ENCODE assay signal across 8 mouse cellular contexts in genomic region chr14:122453996-122454738, GRCm38 (mm10). TPM values are rescaled to one million over a fixed set of nuclear protein-coding genes. Genes with fewer than 3 reads are reported as not detected.
DNase-seq lines count a peak whose midpoint lies in the region; ATAC-seq and TF ChIP-seq lines count a peak whose summit lies in the region.

No protein-coding gene starts in this region.

- H3K27me3 ChIP-seq in heart, embryonic 12.5 days (replicated peaks): peaks cover 74% of the 10 kb centered on the region
- H3K27me3 ChIP-seq in hindbrain, embryonic 12.5 days: peaks cover 55% of the 10 kb centered on the region
- H3K27me3 ChIP-seq in midbrain, embryonic 11.5 days (ENCODE audit: control insufficient read depth, insufficient read depth, low read length): peaks cover 41% of the 10 kb centered on the region
- peaks cover 12% of the 10 kb centered on the region for H3K27me3 ChIP-seq in thymus, adult 2 months (ENCODE audit: control insufficient read depth, insufficient read depth, low read length)

- 21% methylated on average over 12 of the region's 12 CpGs for WGBS in heart, embryonic 12.5 days
- WGBS in hindbrain, embryonic 12.5 days: 3% methylated on average over 12 of the region's 12 CpGs
- WGBS in midbrain, embryonic 11.5 days: 3% methylated on average over 12 of the region's 12 CpGs
- 42% methylated on average over 12 of the region's 12 CpGs for WGBS in thymus, adult 2 months

- no peak for TF ChIP-seq POLR2A in thymus, adult 2 months (IDR thresholded peaks at IDR 0.05; ENCODE audit: control insufficient read depth, extremely low read depth, insufficient read depth, low read length, poor library complexity)

- no peaks in the 10 kb centered on the region for H3K36me3 ChIP-seq in heart, embryonic 12.5 days
- no peaks in the 10 kb centered on the region for H3K36me3 ChIP-seq in hindbrain, embryonic 12.5 days
- no peaks in the 10 kb centered on the region for H3K36me3 ChIP-seq in midbrain, embryonic 11.5 days (ENCODE audit: control insufficient read depth, insufficient read depth, low read length)
- no peaks in the 10 kb centered on the region for H3K36me3 ChIP-seq in thymus, adult 2 months (ENCODE audit: control insufficient read depth, insufficient read depth, low read length)

- no peak overlapping the region for H3K27ac ChIP-seq in heart, embryonic 12.5 days (ENCODE audit: poor library complexity, severe bottlenecking)
- peak overlapping the region; percentile 86 for H3K27ac ChIP-seq in hindbrain, embryonic 12.5 days
- H3K27ac ChIP-seq in midbrain, embryonic 11.5 days (ENCODE audit: low read depth, low read length): peak overlapping the region; percentile 85
- H3K27ac ChIP-seq in thymus, adult 2 months (ENCODE audit: control insufficient read depth, insufficient read depth, low read length): no peak overlapping the region

- H3K9me3 ChIP-seq in heart, embryonic 12.5 days (replicated peaks): no peaks in the 10 kb centered on the region
- no peaks in the 10 kb centered on the region for H3K9me3 ChIP-seq in hindbrain, embryonic 12.5 days (replicated peaks)
- no peaks in the 10 kb centered on the region for H3K9me3 ChIP-seq in midbrain, embryonic 11.5 days (ENCODE audit: control insufficient read depth, low read length)

- TF ChIP-seq CTCF in thymus, adult 2 months (IDR thresholded peaks at IDR 0.05; ENCODE audit: borderline replicate concordance, control insufficient read depth, extremely low read depth, insufficient read depth, low read length, poor library complexity): no peak

- H3K4me2 ChIP-seq in heart, embryonic 12.5 days: peak overlapping the region; percentile 67
- peak overlapping the region; percentile 47 for H3K4me2 ChIP-seq in hindbrain, embryonic 12.5 days (replicated peaks)
- H3K4me2 ChIP-seq in midbrain, embryonic 11.5 days: peak overlapping the region; percentile 41

- peak overlapping the region; percentile 41 for H3K4me3 ChIP-seq in heart, embryonic 12.5 days
- H3K4me3 ChIP-seq in hindbrain, embryonic 12.5 days: peak overlapping the region; percentile 10; the same call in 1 of the 2 replicates
- peak overlapping the region; percentile 9; the same call in 1 of the 2 replicates for H3K4me3 ChIP-seq in midbrain, embryonic 11.5 days (ENCODE audit: low read depth, low read length)
- no peak overlapping the region for H3K4me3 ChIP-seq in thymus, adult 2 months (ENCODE audit: control insufficient read depth, insufficient read depth, low read length)

- no peak overlapping the region for H3K9ac ChIP-seq in heart, embryonic 12.5 days
- H3K9ac ChIP-seq in hindbrain, embryonic 12.5 days: no peak overlapping the region
- H3K9ac ChIP-seq in midbrain, embryonic 11.5 days (ENCODE audit: low read length): peak overlapping the region; percentile 24; the same call in 1 of the 2 replicates

- no peak for DNase-seq in heart, adult 11 months
- DNase-seq in cerebellum, postnatal 14 days: peak; percentile 58 to 66
- peak; percentile 92 for DNase-seq in midbrain, embryonic 11.5 days (ENCODE audit: low spot score, missing footprints)
- no peak for DNase-seq in thymus, adult 2 months
- DNase-seq in thymus, postnatal 10 days (ENCODE audit: low spot score in 2 of 2): no peak
- no peak for DNase-seq in thymus, adult 18-20 months

- no peak for ATAC-seq in heart, embryonic 12.5 days (ENCODE audit: insufficient number of reproducible peaks, low FRiP score)
- peak; percentile 42 for ATAC-seq in hindbrain, embryonic 12.5 days (ENCODE audit: low FRiP score)
- peak; percentile 50 for ATAC-seq in midbrain, embryonic 11.5 days (ENCODE audit: low FRiP score)

- peaks cover 22% of the 10 kb centered on the region for H3K4me1 ChIP-seq in heart, embryonic 12.5 days (replicated peaks)
- H3K4me1 ChIP-seq in hindbrain, embryonic 12.5 days: peaks cover 42% of the 10 kb centered on the region
- peaks cover 57% of the 10 kb centered on the region for H3K4me1 ChIP-seq in midbrain, embryonic 11.5 days (ENCODE audit: control insufficient read depth, insufficient read depth, low read length)
- no peaks in the 10 kb centered on the region; the same call in 1 of the 2 replicates for H3K4me1 ChIP-seq in thymus, adult 2 months (replicated peaks; ENCODE audit: control insufficient read depth, insufficient read depth, low read length)

RNA-seq across cellular contexts. Expression of gene Gm5089, which starts 3.3 kb away (rescaled TPM):
- not detected in 2 replicates for polyA plus RNA-seq in heart, embryonic 12.5 days (2016; fragmentation: Nextera tagmentation; extraction: Ambion mirVana)
- 2.8 and 4.0 TPM in 2 replicates for polyA plus RNA-seq in hindbrain, embryonic 12.5 days (2016; fragmentation: Nextera tagmentation; extraction: Ambion mirVana)
- 0.62 and 0.64 TPM in 2 replicates for polyA plus RNA-seq in midbrain, embryonic 11.5 days (2014; fragmentation: Nextera tagmentation; extraction: Ambion mirVana)
- not detected in 2 replicates for polyA plus RNA-seq in thymus, adult 2 months (2012; rRNA removed)

RNA-seq across cellular contexts. Expression of gene Zic5, which starts 11.3 kb away (rescaled TPM):
- 0.04 TPM in 1 of 2 replicates, not detected in the other for polyA plus RNA-seq in heart, embryonic 12.5 days (2016; fragmentation: Nextera tagmentation; extraction: Ambion mirVana)
- polyA plus RNA-seq in hindbrain, embryonic 12.5 days (2016; fragmentation: Nextera tagmentation; extraction: Ambion mirVana): 18.1 and 25.0 TPM in 2 replicates
- 14.6 and 15.8 TPM in 2 replicates for polyA plus RNA-seq in midbrain, embryonic 11.5 days (2014; fragmentation: Nextera tagmentation; extraction: Ambion mirVana)
- polyA plus RNA-seq in thymus, adult 2 months (2012; rRNA removed): not detected in 2 replicates

RNA-seq across cellular contexts. Expression of gene Zic2, which starts 21.1 kb away (rescaled TPM):
- polyA plus RNA-seq in heart, embryonic 12.5 days (2016; fragmentation: Nextera tagmentation; extraction: Ambion mirVana): not detected in 2 replicates
- polyA plus RNA-seq in hindbrain, embryonic 12.5 days (2016; fragmentation: Nextera tagmentation; extraction: Ambion mirVana): 18.3 TPM in 2 replicates
- polyA plus RNA-seq in midbrain, embryonic 11.5 days (2014; fragmentation: Nextera tagmentation; extraction: Ambion mirVana): 5.8 and 6.3 TPM in 2 replicates
- polyA plus RNA-seq in thymus, adult 2 months (2012; rRNA removed): not detected in 2 replicates

RNA-seq across cellular contexts. Expression of gene Gm10837, which starts 36.2 kb away (rescaled TPM):
- not detected in 2 replicates for polyA plus RNA-seq in heart, embryonic 12.5 days (2016; fragmentation: Nextera tagmentation; extraction: Ambion mirVana)
- 0.55 and 0.58 TPM in 2 replicates for polyA plus RNA-seq in hindbrain, embryonic 12.5 days (2016; fragmentation: Nextera tagmentation; extraction: Ambion mirVana)
- polyA plus RNA-seq in midbrain, embryonic 11.5 days (2014; fragmentation: Nextera tagmentation; extraction: Ambion mirVana): 0.41 and 0.45 TPM in 2 replicates
- polyA plus RNA-seq in thymus, adult 2 months (2012; rRNA removed): not detected in 2 replicates

Comparison
In these comparisons a context has a peak if more than half of its experiments do, and no peak if none do; other contexts are left out.
1. H3K27ac ChIP-seq: peak in hindbrain, embryonic 12.5 days (single experiment) and midbrain, embryonic 11.5 days (single experiment); none in heart, embryonic 12.5 days (single experiment) and thymus, adult 2 months (single experiment).
2. DNase-seq: peak in cerebellum, postnatal 14 days (2 of 2) and midbrain, embryonic 11.5 days (single experiment); none in heart, adult 11 months (single experiment), thymus, adult 2 months (single experiment), thymus, postnatal 10 days (0 of 2) and thymus, adult 18-20 months (0 of 2).
3. RNA of gene Zic5, which starts 11.3 kb away (polyA plus RNA-seq): 18.1 to 25.0 TPM in hindbrain, embryonic 12.5 days and 14.6 to 15.8 TPM in midbrain, embryonic 11.5 days; 0.04 TPM in heart, embryonic 12.5 days and not detected in thymus, adult 2 months; every median in the first group is over 10 times any median in the second.
4. Peak in every context shown above with its lines, with median percentiles within 50 percentile points of each other: H3K4me2 ChIP-seq.